Mouse (Mus musculus): Measurements from ENCODE around the gene Olfr1387. TPM values are rescaled to one million over a fixed set of nuclear protein-coding genes. Genes with fewer than 3 reads are reported as not detected.
"Not testable (repeated sequence)": the region's sequence is repeated elsewhere in the genome, so short reads cannot be mapped to it uniquely, and the experiment has no call there.

Olfr1387 gene
- polyA plus RNA-seq, 1 experiment from 2014 or later, result not detected

DNA sequence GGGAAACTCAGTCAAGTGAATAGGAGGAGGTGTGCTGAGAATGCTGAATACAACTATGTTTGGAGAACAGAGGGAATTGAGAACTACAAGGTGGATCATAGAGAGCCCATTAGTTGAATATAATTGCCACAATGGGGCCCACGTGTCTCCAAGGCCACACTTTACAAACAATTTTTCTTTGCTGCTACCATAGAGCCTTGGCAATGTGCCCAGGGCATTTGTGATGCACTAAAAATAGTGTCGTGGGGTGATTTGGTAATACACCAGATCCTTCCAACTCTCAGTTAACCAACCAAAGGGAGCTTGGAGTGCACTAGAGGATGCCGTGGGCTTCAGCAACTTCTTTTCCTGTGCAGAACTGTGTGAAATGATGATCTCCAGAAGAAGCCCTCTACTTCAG, 18.7 kb upstream of the Olfr1387 start, which contains the start of gene Olfr1388:
Gene Olfr1388, plus strand, starts transcription at position 214 of the 400 bp plus-strand sequence.
- no peak within 1 kb of the TSS for H3K4me3 ChIP-seq (replicated peaks; ENCODE audit: low read depth, low read length)
- no peaks in the 10 kb centered on the region; the same call in 1 of the 2 replicates for H3K9me3 ChIP-seq (replicated peaks; ENCODE audit: low read length)
- 69% methylated on average over 3 of the region's 3 CpGs for WGBS
- DNase-seq (ENCODE audit: low spot score), result no peak
- no peaks in the 10 kb centered on the region for H3K27me3 ChIP-seq (ENCODE audit: insufficient read depth, low read length)
- no peak for TF ChIP-seq CTCF (IDR thresholded peaks at IDR 0.05; ENCODE audit: low read depth)
- H3K9ac ChIP-seq (ENCODE audit: low read depth, low read length), result no peak within 1 kb of the TSS
- no peak for ATAC-seq (replicated peaks; ENCODE audit: low FRiP score, low read depth)
- no peaks in the 10 kb centered on the region for H3K4me1 ChIP-seq (replicated peaks; ENCODE audit: insufficient read depth, low read length)
- no peak within 1 kb of the TSS for H3K27ac ChIP-seq
- no peaks in the 10 kb centered on the region for H3K36me3 ChIP-seq (ENCODE audit: insufficient read depth, low read length)
- H3K4me2 ChIP-seq (ENCODE audit: low read length), result no peak within 1 kb of the TSS

- not testable (repeated sequence) for H3K9ac ChIP-seq (ENCODE audit: low read depth, low read length); ATAC-seq (replicated peaks; ENCODE audit: low FRiP score, low read depth); H3K36me3 ChIP-seq (ENCODE audit: insufficient read depth, low read length); H3K27ac ChIP-seq; H3K4me2 ChIP-seq (ENCODE audit: low read length); DNase-seq (ENCODE audit: low spot score); H3K4me1 ChIP-seq (replicated peaks; ENCODE audit: insufficient read depth, low read length); H3K27me3 ChIP-seq (ENCODE audit: insufficient read depth, low read length); H3K9me3 ChIP-seq (replicated peaks; ENCODE audit: low read length); H3K4me3 ChIP-seq (replicated peaks; ENCODE audit: low read depth, low read length)
- WGBS, result 83% methylated on average over 2 of the region's 3 CpGs
These were observed 9.6 kb downstream of the Olfr1387 start, which contains the start of gene Olfr1386 for GRCm38 (mm10) chr11:49464746-49465145. Gene Olfr1386 (plus strand): TSS chr11:49465046.

- TF ChIP-seq CTCF (IDR thresholded peaks at IDR 0.05; ENCODE audit: low read depth), result no peak
- ATAC-seq (replicated peaks; ENCODE audit: low FRiP score, low read depth) (0 out of 2 replicates have a peak, but pooled peaks have one; percentile 10), DNase-seq (ENCODE audit: low spot score) (peak; percentile 70)
- 15% methylated on average over 4 of the region's 4 CpGs for WGBS
- no peaks in the 10 kb centered on the region for H3K36me3 ChIP-seq (ENCODE audit: insufficient read depth, low read length)
- H3K27me3 ChIP-seq (ENCODE audit: insufficient read depth, low read length), result no peaks in the 10 kb centered on the region
- no peaks in the 10 kb centered on the region for H3K4me1 ChIP-seq (replicated peaks; ENCODE audit: insufficient read depth, low read length)
- no peaks in the 10 kb centered on the region for H3K9me3 ChIP-seq (replicated peaks; ENCODE audit: low read length)
- no peak overlapping the region for H3K4me3 ChIP-seq (replicated peaks; ENCODE audit: low read depth, low read length)
- H3K4me2 ChIP-seq (ENCODE audit: low read length), result no peak overlapping the region
- H3K9ac ChIP-seq (ENCODE audit: low read depth, low read length), result no peak overlapping the region
- H3K27ac ChIP-seq, result no peak overlapping the region
These were observed 30.8 kb downstream of the Olfr1387 start for GRCm38 (mm10) chr11:49485973-49486372.

- H3K27me3 ChIP-seq (ENCODE audit: insufficient read depth, low read length); ATAC-seq (replicated peaks; ENCODE audit: low FRiP score, low read depth); H3K9me3 ChIP-seq (replicated peaks; ENCODE audit: low read length); DNase-seq (ENCODE audit: low spot score); H3K4me3 ChIP-seq (replicated peaks; ENCODE audit: low read depth, low read length); H3K9ac ChIP-seq (ENCODE audit: low read depth, low read length); H3K4me1 ChIP-seq (replicated peaks; ENCODE audit: insufficient read depth, low read length); H3K36me3 ChIP-seq (ENCODE audit: insufficient read depth, low read length); H3K4me2 ChIP-seq (ENCODE audit: low read length); H3K27ac ChIP-seq: not testable (repeated sequence)
- 83% methylated on average over 1 of the region's 1 CpGs for WGBS
These were observed 33.6 kb downstream of the Olfr1387 start, which contains the start of gene Olfr1385 for GRCm38 (mm10) chr11:49488770-49489169. Gene Olfr1385 (plus strand): TSS chr11:49489070.

Other genes with a start within 250 kb of the Olfr1387 start
- 75.2 and 82.7 TPM in 2 replicates for gene Mgat1, start 211.2 kb upstream of the Olfr1387 start, polyA plus RNA-seq (2015; fragmentation: Nextera tagmentation; extraction: Ambion mirVana)
- gene Olfr1393, start 177.0 kb upstream of the Olfr1387 start, polyA plus RNA-seq (2015; fragmentation: Nextera tagmentation; extraction: Ambion mirVana), result 0.13 and 0.14 TPM in 2 replicates
- 0.06 and 0.07 TPM in 2 replicates for gene Olfr1392, start 170.1 kb upstream of the Olfr1387 start, polyA plus RNA-seq (2015; fragmentation: Nextera tagmentation; extraction: Ambion mirVana)
- not detected in 2 replicates for gene Olfr10, start 150.6 kb upstream of the Olfr1387 start, polyA plus RNA-seq (2015; fragmentation: Nextera tagmentation; extraction: Ambion mirVana)
- not detected in 2 replicates for gene Olfr1391, start 132.6 kb upstream of the Olfr1387 start, polyA plus RNA-seq (2015; fragmentation: Nextera tagmentation; extraction: Ambion mirVana)
- gene Olfr1390, start 120.2 kb upstream of the Olfr1387 start, polyA plus RNA-seq (2015; fragmentation: Nextera tagmentation; extraction: Ambion mirVana), result not detected in 2 replicates
- not detected in 2 replicates for gene Olfr1389, start 32.3 kb upstream of the Olfr1387 start, polyA plus RNA-seq (2015; fragmentation: Nextera tagmentation; extraction: Ambion mirVana)
- gene Olfr1388, start 18.7 kb upstream of the Olfr1387 start, polyA plus RNA-seq (2015; fragmentation: Nextera tagmentation; extraction: Ambion mirVana), result 0.05 and 0.07 TPM in 2 replicates
- gene Olfr1386, start 9.7 kb downstream of the Olfr1387 start, polyA plus RNA-seq (2015; fragmentation: Nextera tagmentation; extraction: Ambion mirVana), result not detected in 2 replicates
- not detected in 2 replicates for gene Olfr1385, start 33.7 kb downstream of the Olfr1387 start, polyA plus RNA-seq (2015; fragmentation: Nextera tagmentation; extraction: Ambion mirVana)
- not detected in 2 replicates for gene Olfr1384, start 51.4 kb downstream of the Olfr1387 start, polyA plus RNA-seq (2015; fragmentation: Nextera tagmentation; extraction: Ambion mirVana)
- gene Olfr1383, start 64.3 kb downstream of the Olfr1387 start, polyA plus RNA-seq (2015; fragmentation: Nextera tagmentation; extraction: Ambion mirVana), result not detected in 2 replicates
- gene Olfr1382, start 72.9 kb downstream of the Olfr1387 start, polyA plus RNA-seq (2015; fragmentation: Nextera tagmentation; extraction: Ambion mirVana), result not detected in 2 replicates
- not detected in 2 replicates for gene Olfr1381, start 88.1 kb downstream of the Olfr1387 start, polyA plus RNA-seq (2015; fragmentation: Nextera tagmentation; extraction: Ambion mirVana)
- gene Olfr1380, start 101.5 kb downstream of the Olfr1387 start, polyA plus RNA-seq (2015; fragmentation: Nextera tagmentation; extraction: Ambion mirVana), result not detected in 2 replicates
- 5.3 and 5.6 TPM in 2 replicates for gene Flt4, start 153.9 kb downstream of the Olfr1387 start, polyA plus RNA-seq (2015; fragmentation: Nextera tagmentation; extraction: Ambion mirVana)
- not detected in 2 replicates for gene Scgb3a1, start 208.3 kb downstream of the Olfr1387 start, polyA plus RNA-seq (2015; fragmentation: Nextera tagmentation; extraction: Ambion mirVana)